Mouse (Mus musculus) hindbrain, embryonic 15.5 days (tissue): Measurements from ENCODE around the gene Crim1. TPM values are rescaled to one million over a fixed set of nuclear protein-coding genes. Genes with fewer than 3 reads are reported as not detected.

Experiments used
- ATAC-seq: fragments of 200-750 bp; cut with Nextera tagmentation; 2 replicates; pipeline ENCODE4 v1.8.0; 2017; ENCODE audit warnings: low read depth, moderate number of reproducible peaks, moderate TSS enrichment; ENCODE audit not compliant: low FRiP score
- H3K27ac ChIP-seq: fragments of 300-500 bp; sonication (generic); replicated peaks from 2 replicates; pipeline ENCODE4 v1.5.1; 2015; ENCODE audit warnings: mild to moderate bottlenecking, inconsistent platforms
- H3K27me3 ChIP-seq: fragments of 300-500 bp; sonication (generic); 2 replicates; pipeline ENCODE4 v1.6.1; 2015; ENCODE audit warnings: control low read depth, inconsistent platforms
- H3K36me3 ChIP-seq: fragments of 300-500 bp; sonication (generic); 2 replicates; pipeline ENCODE4 v1.6.1; 2015; ENCODE audit warnings: control low read depth, inconsistent platforms
- H3K4me1 ChIP-seq: fragments of 300-500 bp; sonication (generic); replicated peaks from 2 replicates; pipeline ENCODE4 v1.6.1; 2015; ENCODE audit warnings: control low read depth, inconsistent platforms
- H3K4me2 ChIP-seq: fragments of 300-500 bp; sonication (generic); 2 replicates; pipeline ENCODE4 v1.6.1; 2015; ENCODE audit warnings: moderate library complexity, mild to moderate bottlenecking, inconsistent platforms
- H3K4me3 ChIP-seq: fragments of 300-500 bp; sonication (generic); 2 replicates; pipeline ENCODE4 v1.5.1; 2015; ENCODE audit warnings: mild to moderate bottlenecking, inconsistent platforms
- H3K9ac ChIP-seq: fragments of 300-500 bp; sonication (generic); 2 replicates; pipeline ENCODE4 v1.6.1; 2015; ENCODE audit warnings: inconsistent platforms
- H3K9me3 ChIP-seq: fragments of 300-500 bp; sonication (generic); 2 replicates; pipeline ENCODE4 v1.6.1; 2016; ENCODE audit warnings: control low read depth, inconsistent platforms
- WGBS: fragments of 180-500 bp; shearing (Covaris S2); methylation state at CpG from one replicate; pipeline ENCODE4 v1.1.7; 2015; 5-methylcytosine and 5-hydroxymethylcytosine counted together
- polyA plus RNA-seq: library from polyadenylated mRNA; unstranded; fragments of >200 nt; fragmentation: Nextera tagmentation; extraction: Ambion mirVana; gene quantifications from 2 replicates; pipeline ENCODE4 v1.2.1, GENCODE M21; 2015

Crim1 gene
- polyA plus RNA-seq, 1 experiment from 2014 or later: 15.5 TPM

DNA sequence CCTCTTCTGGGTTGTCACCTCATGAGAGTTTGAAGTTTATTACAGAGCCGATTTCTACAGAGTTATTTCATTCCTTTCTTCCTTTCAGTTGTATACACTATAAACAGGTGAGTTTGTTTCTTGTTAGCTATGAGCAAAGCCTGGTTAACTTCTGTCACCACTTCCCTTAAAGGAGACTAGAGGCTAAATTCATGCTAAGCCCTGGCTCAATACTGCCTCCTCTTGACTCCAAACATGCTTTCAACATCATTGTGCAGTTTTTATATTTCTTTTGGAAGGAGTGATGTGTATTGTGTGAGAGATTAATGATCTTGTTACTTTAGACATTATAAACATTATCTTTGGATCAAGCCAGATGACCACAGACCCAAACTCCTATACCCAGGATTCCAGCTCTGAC, 170.4 kb downstream of the Crim1 start:
- H3K27ac ChIP-seq: no peak overlapping the region
- peaks cover 22% of the 10 kb centered on the region; the same call in 1 of the 2 replicates for H3K36me3 ChIP-seq
- H3K4me2 ChIP-seq: no peak overlapping the region
- ATAC-seq: no peak
- H3K9ac ChIP-seq: no peak overlapping the region
- H3K27me3 ChIP-seq: no peaks in the 10 kb centered on the region
- no peaks in the 10 kb centered on the region for H3K9me3 ChIP-seq
- H3K4me1 ChIP-seq: no peaks in the 10 kb centered on the region; the same call in 1 of the 2 replicates
- WGBS: 94% methylated on average over 1 of the region's 1 CpGs
- H3K4me3 ChIP-seq: no peak overlapping the region

DNA sequence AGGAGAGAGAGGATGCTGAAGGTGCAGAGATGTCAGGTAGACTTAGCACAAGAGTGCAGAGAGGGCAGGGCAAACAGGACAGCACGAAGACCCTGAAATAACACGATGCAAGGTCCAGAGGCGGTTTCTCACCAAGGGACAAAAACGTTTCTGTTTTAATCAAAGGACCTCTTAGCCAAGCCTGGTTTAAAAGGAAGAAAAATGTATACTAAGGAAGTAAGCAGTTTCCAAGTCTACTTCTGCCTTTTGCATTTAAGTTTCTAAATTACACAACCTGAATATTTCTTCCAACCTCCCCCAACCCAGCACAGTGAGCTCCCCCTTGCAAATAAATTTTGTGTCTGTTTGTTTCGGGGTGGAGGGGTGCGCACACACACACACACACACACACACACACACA, 173.1 kb downstream of the Crim1 start:
- H3K27ac ChIP-seq: no peak overlapping the region
- peaks cover 21% of the 10 kb centered on the region; the same call in 1 of the 2 replicates for H3K36me3 ChIP-seq
- WGBS: 92% methylated on average over 6 of the region's 6 CpGs
- H3K4me3 ChIP-seq: no peak overlapping the region
- no peak for ATAC-seq
- no peaks in the 10 kb centered on the region; the same call in 1 of the 2 replicates for H3K4me1 ChIP-seq
- H3K9ac ChIP-seq: no peak overlapping the region
- no peaks in the 10 kb centered on the region for H3K27me3 ChIP-seq
- no peak overlapping the region for H3K4me2 ChIP-seq
- H3K9me3 ChIP-seq: no peaks in the 10 kb centered on the region

GRCm38 (mm10) chr17:78373849-78374248, 173.8 kb downstream of the Crim1 start:
- H3K27me3 ChIP-seq: no peaks in the 10 kb centered on the region
- no peak overlapping the region for H3K4me3 ChIP-seq
- 87% methylated on average over 8 of the region's 8 CpGs for WGBS
- ATAC-seq: no peak
- no peaks in the 10 kb centered on the region; the same call in 1 of the 2 replicates for H3K4me1 ChIP-seq
- no peak overlapping the region for H3K4me2 ChIP-seq
- H3K9me3 ChIP-seq: no peaks in the 10 kb centered on the region
- no peak overlapping the region for H3K27ac ChIP-seq
- H3K9ac ChIP-seq: no peak overlapping the region
- H3K36me3 ChIP-seq: peaks cover 21% of the 10 kb centered on the region; the same call in 1 of the 2 replicates

GRCm38 (mm10) chr17:78374756-78375155, 174.7 kb downstream of the Crim1 start:
- Histone ChIP-seq H3K36me3 (peaks cover 21% of the 10 kb centered on the region; the same call in 1 of the 2 replicates), H3K9me3 (no peaks in the 10 kb centered on the region)
- WGBS: 39% methylated on average over 10 of the region's 10 CpGs

DNA sequence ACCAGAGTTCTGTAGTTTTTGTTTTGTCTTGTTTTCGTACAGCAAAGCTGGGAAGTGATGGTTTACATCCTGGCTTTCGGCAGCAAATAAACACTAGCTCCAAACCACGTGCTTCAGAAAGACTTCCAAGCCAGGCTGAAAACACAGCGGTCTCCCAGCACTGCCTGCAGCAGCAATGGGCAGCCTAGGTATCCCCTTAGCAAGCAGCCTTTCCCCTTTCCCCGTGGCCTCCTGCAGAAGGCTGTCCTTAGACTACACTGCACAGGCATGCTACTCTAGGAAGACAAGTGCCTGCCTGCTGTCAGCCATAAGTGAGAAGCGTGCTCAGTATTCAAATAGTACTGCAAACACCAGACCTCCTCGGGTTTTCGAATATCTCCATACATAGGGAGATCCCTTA, 176.5 kb downstream of the Crim1 start:
- H3K36me3 ChIP-seq: peaks cover 21% of the 10 kb centered on the region; the same call in 1 of the 2 replicates
- no peak overlapping the region for H3K27ac ChIP-seq
- no peaks in the 10 kb centered on the region for H3K27me3 ChIP-seq
- H3K4me3 ChIP-seq: no peak overlapping the region
- no peaks in the 10 kb centered on the region; the same call in 1 of the 2 replicates for H3K4me1 ChIP-seq
- ATAC-seq: no peak
- H3K4me2 ChIP-seq: no peak overlapping the region
- H3K9me3 ChIP-seq: no peaks in the 10 kb centered on the region
- WGBS: 73% methylated on average over 8 of the region's 8 CpGs
- no peak overlapping the region for H3K9ac ChIP-seq

More at GRCm38 (mm10) chr17:78374756-78375155, 174.7 kb downstream of the Crim1 start:
- Histone ChIP-seq H3K27me3 (no peaks in the 10 kb centered on the region), H3K4me3 (no peak overlapping the region), H3K27ac (no peak overlapping the region), H3K4me1 (no peaks in the 10 kb centered on the region; the same call in 1 of the 2 replicates), H3K9ac (no peak overlapping the region), H3K4me2 (no peak overlapping the region)
- no peak for ATAC-seq

DNA sequence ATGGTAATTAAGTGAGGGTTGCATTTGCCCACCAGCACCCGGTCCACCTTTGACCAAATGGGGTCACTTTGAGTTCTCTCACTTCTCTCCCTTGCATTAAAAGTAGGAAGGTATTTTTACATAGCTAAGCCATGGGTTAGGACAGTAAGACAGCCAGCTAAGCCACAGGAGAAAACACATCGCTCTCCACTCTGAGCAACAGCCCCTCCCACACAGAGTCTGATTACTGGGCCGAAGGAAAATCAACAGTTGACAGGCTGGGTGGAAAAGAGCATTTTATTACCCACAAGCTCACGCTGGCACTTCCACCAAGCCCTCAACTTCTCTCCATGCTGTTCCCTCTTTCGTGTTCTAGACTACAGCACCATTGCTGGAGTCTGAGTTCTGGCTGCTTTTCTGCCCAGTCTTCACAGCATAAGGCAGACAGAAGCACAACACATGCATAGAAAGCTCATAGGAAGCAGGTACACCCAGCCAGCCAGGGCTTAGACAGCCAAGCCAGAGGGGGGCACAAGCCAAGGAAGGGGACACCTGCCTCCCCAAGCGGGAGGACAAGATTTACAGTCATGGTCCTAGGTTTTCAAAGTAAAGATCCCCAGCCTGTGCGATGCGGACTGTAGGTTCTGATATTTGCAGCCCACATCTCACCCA, 179.2 kb downstream of the Crim1 start:
- Histone ChIP-seq H3K36me3 (peaks cover 14% of the 10 kb centered on the region; the same call in 1 of the 2 replicates), H3K27me3 (no peaks in the 10 kb centered on the region), H3K4me2 (no peak overlapping the region), H3K4me1 (no peaks in the 10 kb centered on the region; the same call in 1 of the 2 replicates), H3K9ac (no peak overlapping the region), H3K4me3 (no peak overlapping the region), H3K9me3 (no peaks in the 10 kb centered on the region), H3K27ac (no peak overlapping the region)
- ATAC-seq: no peak
- WGBS: 85% methylated on average over 8 of the region's 8 CpGs

- H3K9ac ChIP-seq: no peak overlapping the region
- H3K27me3 ChIP-seq: no peaks in the 10 kb centered on the region
- H3K27ac ChIP-seq: no peak overlapping the region
- H3K4me1 ChIP-seq: no peaks in the 10 kb centered on the region; the same call in 1 of the 2 replicates
- 52% methylated on average over 11 of the region's 11 CpGs for whole genome bisulfite sequencing
- H3K36me3 ChIP-seq: peaks cover 11% of the 10 kb centered on the region; the same call in 1 of the 2 replicates
- ATAC-seq: no peak
- H3K9me3 ChIP-seq: no peaks in the 10 kb centered on the region
- no peak overlapping the region for H3K4me3 ChIP-seq
- no peak overlapping the region for H3K4me2 ChIP-seq
These were observed 179.7 kb downstream of the Crim1 start for GRCm38 (mm10) chr17:78379730-78380245.

DNA sequence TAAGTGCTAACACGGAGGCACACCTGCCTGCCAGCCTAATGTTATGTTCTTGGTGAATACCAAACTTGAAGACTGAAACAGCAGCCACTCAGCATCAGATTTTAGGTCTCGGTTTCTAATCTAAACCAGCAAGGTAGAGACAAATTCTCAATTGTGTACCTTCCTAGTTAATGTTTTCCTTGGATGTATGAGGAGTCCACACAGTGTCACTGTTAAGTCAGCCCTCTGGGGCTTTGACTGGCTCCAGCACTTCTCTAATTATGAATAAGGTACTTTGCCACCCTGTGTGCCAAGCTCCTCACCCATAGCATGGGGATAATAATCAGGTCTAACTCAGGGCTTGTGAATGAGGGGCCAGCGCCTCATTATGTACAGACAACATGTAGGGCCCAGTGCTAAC, 182.3 kb downstream of the Crim1 start:
- 89% methylated on average over 3 of the region's 3 CpGs for WGBS

DNA sequence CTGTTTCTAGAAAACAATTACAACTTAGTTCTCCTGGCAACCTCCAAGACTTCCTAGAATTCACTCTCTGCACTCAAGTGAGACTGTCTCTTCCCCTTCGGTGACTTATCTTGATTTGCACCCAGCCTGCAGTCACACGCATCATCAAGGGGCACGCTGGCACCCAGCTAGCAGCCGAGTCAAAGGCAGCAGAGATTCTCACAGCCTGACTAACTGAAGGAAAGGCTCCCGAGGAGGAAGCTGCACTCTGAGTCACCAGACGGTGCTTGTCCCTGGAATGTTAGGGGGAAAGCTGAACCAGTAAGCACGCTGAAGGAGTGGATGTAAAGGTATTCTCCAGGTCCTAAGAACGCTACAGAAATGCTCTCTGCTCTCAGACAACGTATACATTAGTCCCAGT, 187.6 kb downstream of the Crim1 start:
- Histone ChIP-seq H3K9ac (no peak overlapping the region), H3K4me2 (no peak overlapping the region), H3K27me3 (no peaks in the 10 kb centered on the region), H3K4me1 (no peaks in the 10 kb centered on the region), H3K36me3 (no peaks in the 10 kb centered on the region), H3K4me3 (no peak overlapping the region), H3K27ac (no peak overlapping the region), H3K9me3 (no peaks in the 10 kb centered on the region)
- 79% methylated on average over 9 of the region's 9 CpGs for WGBS
- ATAC-seq: no peak

More for the DNA sequence above, 182.3 kb downstream of the Crim1 start:
- Histone ChIP-seq H3K27ac (no peak overlapping the region), H3K9me3 (no peaks in the 10 kb centered on the region), H3K4me3 (no peak overlapping the region), H3K27me3 (no peaks in the 10 kb centered on the region), H3K9ac (no peak overlapping the region), H3K4me2 (no peak overlapping the region), H3K36me3 (0 out of 2 replicates have a peak, but pooled peaks cover 4% of the 10 kb centered on the region), H3K4me1 (no peaks in the 10 kb centered on the region)
- ATAC-seq: no peak

DNA sequence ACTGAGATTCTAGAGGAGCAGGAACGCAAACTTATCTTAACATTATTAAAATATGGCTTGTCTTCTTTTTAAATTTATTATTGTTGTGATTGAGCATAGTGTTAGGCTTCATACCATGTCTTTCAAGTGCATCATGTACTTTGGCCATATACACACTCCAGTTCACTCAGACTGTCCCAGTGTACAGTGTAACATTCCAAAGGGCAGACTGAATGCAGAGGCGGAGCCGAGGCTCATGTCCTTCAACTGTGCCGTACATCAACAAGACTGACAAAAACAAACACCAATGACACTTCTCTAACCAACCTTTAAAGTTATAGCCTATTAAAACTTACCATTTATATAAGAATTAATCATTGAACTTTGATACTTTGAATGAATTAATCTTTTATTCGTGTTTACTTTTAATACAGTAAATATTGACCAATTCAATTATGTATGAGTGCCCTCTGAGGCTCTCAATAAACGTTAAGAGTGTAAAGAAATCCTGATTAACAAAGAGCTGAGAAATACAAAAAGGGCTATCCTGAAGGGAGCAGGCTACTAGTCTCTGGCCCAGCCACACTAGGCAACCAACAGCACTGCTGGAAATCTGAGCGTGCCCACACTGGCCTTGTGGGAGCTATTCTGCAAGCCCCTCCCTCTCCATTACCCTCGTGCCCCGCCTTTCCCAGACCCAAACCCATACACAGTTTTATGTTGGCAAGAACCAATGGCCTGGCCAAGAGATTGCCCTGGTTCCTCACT, 188.2 kb downstream of the Crim1 start:
- H3K4me2 ChIP-seq: no peak overlapping the region
- H3K9me3 ChIP-seq: no peaks in the 10 kb centered on the region
- H3K4me3 ChIP-seq: no peak overlapping the region
- 88% methylated on average over 9 of the region's 9 CpGs for WGBS
- no peak for ATAC-seq
- no peak overlapping the region for H3K9ac ChIP-seq
- no peaks in the 10 kb centered on the region for H3K4me1 ChIP-seq
- no peaks in the 10 kb centered on the region for H3K36me3 ChIP-seq
- no peaks in the 10 kb centered on the region for H3K27me3 ChIP-seq
- H3K27ac ChIP-seq: no peak overlapping the region

DNA sequence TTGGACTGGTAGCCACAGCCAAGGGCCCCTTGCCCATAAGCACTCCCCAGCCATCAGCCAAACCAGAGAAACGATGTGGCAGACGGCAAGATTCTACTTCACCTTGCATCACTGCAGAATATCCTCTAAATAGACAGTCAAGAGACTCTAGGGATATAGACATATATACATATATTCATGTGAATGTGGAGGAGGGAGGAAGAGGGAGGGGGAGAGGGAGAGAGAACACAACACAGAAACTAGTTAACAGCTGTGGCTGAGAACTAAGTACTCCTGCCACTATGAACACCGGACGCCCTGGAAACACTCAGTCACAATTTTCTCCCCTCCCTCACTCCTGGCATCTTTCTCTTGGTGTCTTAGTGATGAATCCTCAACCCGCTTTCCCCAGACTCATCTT, 189.5 kb downstream of the Crim1 start:
- 90% methylated on average over 5 of the region's 5 CpGs for WGBS
- H3K36me3 ChIP-seq: no peaks in the 10 kb centered on the region
- H3K27me3 ChIP-seq: no peaks in the 10 kb centered on the region
- H3K9me3 ChIP-seq: no peaks in the 10 kb centered on the region
- no peak overlapping the region for H3K4me2 ChIP-seq
- no peak overlapping the region for H3K4me3 ChIP-seq
- no peak overlapping the region for H3K9ac ChIP-seq
- no peaks in the 10 kb centered on the region for H3K4me1 ChIP-seq
- no peak for ATAC-seq
- H3K27ac ChIP-seq: no peak overlapping the region
